Mouse (Mus musculus) cerebellum, adult 2 months (tissue): ENCODE measurements around the gene Irf2.

Experiments used
- CTCF ChIP-seq: fragments of 200-500 bp; IDR thresholded peaks from 2 replicates; pipeline ENCODE4 v1.5.1; 2011; ENCODE audit warnings: low read depth, mild to moderate bottlenecking, control low read depth, low read length, moderate library complexity, borderline replicate concordance; ENCODE audit not compliant: insufficient read depth
- POLR2A ChIP-seq: fragments of 200-500 bp; IDR thresholded peaks from 2 replicates; pipeline ENCODE4 v1.6.1; 2011; ENCODE audit warnings: low read length, control low read depth, borderline replicate concordance; ENCODE audit not compliant: insufficient read depth

GRCm38 (mm10) chr8:46716477-46716876 is 23.1 kb upstream of the Irf2 start:
- TF ChIP-seq POLR2A (no peak), CTCF (no peak)
